Mouse (Mus musculus) liver, adult 2 months (tissue): ENCODE data around the gene Sema4c. TPM values are rescaled to one million over a fixed set of nuclear protein-coding genes. Genes with fewer than 3 reads are reported as not detected.

Source experiments
- DNase-seq: peaks from one replicate; pipeline ENCODE4 v3.0.0-alpha.2; 2011; ENCODE audit warnings: low read depth, low spot score; ENCODE audit errors: extremely low read depth
- H3K27ac ChIP-seq: fragments of 200-500 bp; replicated peaks from 2 replicates; pipeline ENCODE4 v1.5.1; 2012; ENCODE audit warnings: low read depth, mild to moderate bottlenecking, control low read depth, inconsistent platforms, low read length; ENCODE audit not compliant: insufficient read depth
- H3K27me3 ChIP-seq: fragments of 200-500 bp; 2 replicates; pipeline ENCODE4 v1.6.1; 2012; ENCODE audit warnings: mild to moderate bottlenecking, moderate library complexity, low read length, inconsistent platforms; ENCODE audit not compliant: control insufficient read depth, insufficient read depth
- H3K36me3 ChIP-seq: fragments of 200-500 bp; 2 replicates; pipeline ENCODE4 v1.6.1; 2012; ENCODE audit warnings: low read length, inconsistent platforms; ENCODE audit not compliant: control insufficient read depth, insufficient read depth
- H3K4me1 ChIP-seq: fragments of 200-500 bp; 2 replicates; pipeline ENCODE4 v1.6.1; 2011; ENCODE audit warnings: low read length; ENCODE audit not compliant: control insufficient read depth, insufficient read depth
- H3K4me3 ChIP-seq: fragments of 200-500 bp; 2 replicates; pipeline ENCODE4 v1.5.1; 2011; ENCODE audit warnings: low read depth, mild to moderate bottlenecking, control low read depth, low read length, moderate library complexity; ENCODE audit not compliant: insufficient read depth
- H3K79me2 ChIP-seq: fragments of 200-500 bp; 2 replicates; pipeline ENCODE4 v1.6.1; 2012; ENCODE audit warnings: inconsistent platforms, mild to moderate bottlenecking, low read length, moderate library complexity; ENCODE audit not compliant: control insufficient read depth, insufficient read depth
- H3K9ac ChIP-seq: fragments of 200-500 bp; 2 replicates; pipeline ENCODE4 v1.6.1; 2012; ENCODE audit warnings: low read depth, mild to moderate bottlenecking, control low read depth, inconsistent platforms, low read length
- CTCF ChIP-seq: fragments of 200-500 bp; IDR thresholded peaks from 2 replicates; pipeline ENCODE4 v1.5.1; 2011; ENCODE audit warnings: low read depth, low read length, control low read depth
- POLR2A ChIP-seq: fragments of 200-500 bp; IDR thresholded peaks from 2 replicates; pipeline ENCODE4 v1.6.1; 2011; ENCODE audit warnings: low read length, control low read depth; ENCODE audit not compliant: insufficient read depth; ENCODE audit errors: extremely low read depth
- WGBS: fragments of 180-500 bp; shearing (Covaris S2); methylation state at CpG from one replicate; pipeline ENCODE4 v1.1.7; 2018; 5-methylcytosine and 5-hydroxymethylcytosine counted together
- polyA plus RNA-seq: library from polyadenylated mRNA; depleted of rRNA; stranded (reverse); fragments of >200 nt; gene quantifications from 2 replicates; pipeline ENCODE4 v1.2.3, GENCODE M21; 2012
- total RNA-seq: library from RNA; depleted of rRNA; stranded (reverse); fragments of >200 nt; gene quantifications from 2 replicates; pipeline ENCODE4 v1.2.3, GENCODE M21; 2014

Sema4c gene
- total and polyA plus RNA-seq, 2 experiments, result 1.5 to 2.4 TPM

GRCm38 (mm10) chr1:36598411-36598810 lies 40.3 kb upstream of the Sema4c start:
- H3K4me3 ChIP-seq, result no peak overlapping the region
- H3K9ac ChIP-seq, result no peak overlapping the region
- DNase-seq, result no peak
- TF ChIP-seq POLR2A, result no peak
- TF ChIP-seq CTCF, result no peak
- H3K79me2 ChIP-seq, result no peaks in the 10 kb centered on the region
- no peaks in the 10 kb centered on the region for H3K36me3 ChIP-seq
- no peak overlapping the region for H3K27ac ChIP-seq
- H3K4me1 ChIP-seq, result peaks cover 2% of the 10 kb centered on the region; the same call in 1 of the 2 replicates
- WGBS, result 80% methylated on average over 2 of the region's 2 CpGs
- no peaks in the 10 kb centered on the region for H3K27me3 ChIP-seq

DNA sequence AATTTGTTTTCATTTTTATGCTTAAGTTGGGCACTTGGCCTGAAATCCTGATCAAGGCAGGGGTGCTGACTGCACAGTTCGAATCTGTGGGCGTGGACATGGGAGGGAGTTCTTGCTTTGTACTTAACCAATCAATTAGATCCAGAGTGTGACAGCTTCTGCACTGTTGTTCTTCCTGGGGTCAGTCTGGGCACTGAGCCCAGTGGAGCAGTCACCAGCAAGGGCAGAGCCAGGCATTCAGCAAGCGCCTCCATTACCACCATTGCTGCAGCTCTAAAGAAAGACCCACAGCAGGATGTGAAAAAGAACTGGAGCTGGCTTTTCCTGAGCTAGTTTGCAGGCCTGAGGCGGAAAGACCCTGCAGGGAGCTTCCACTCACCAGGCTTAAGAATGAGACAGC lies 38.0 kb upstream of the Sema4c start:
- WGBS, result 32% methylated on average over 4 of the region's 4 CpGs
- no peaks in the 10 kb centered on the region for H3K79me2 ChIP-seq
- H3K4me1 ChIP-seq, result peaks cover 2% of the 10 kb centered on the region; the same call in 1 of the 2 replicates
- peak; percentile 39 for DNase-seq
- H3K9ac ChIP-seq, result no peak overlapping the region
- TF ChIP-seq CTCF (no peak), POLR2A (no peak)
- no peaks in the 10 kb centered on the region for H3K27me3 ChIP-seq
- H3K27ac ChIP-seq, result no peak overlapping the region
- H3K4me3 ChIP-seq, result no peak overlapping the region
- H3K36me3 ChIP-seq, result no peaks in the 10 kb centered on the region

GRCm38 (mm10) chr1:36595167-36595931 lies 37.2 kb upstream of the Sema4c start:
- Histone ChIP-seq H3K4me1 (peaks cover 2% of the 10 kb centered on the region; the same call in 1 of the 2 replicates), H3K79me2 (no peaks in the 10 kb centered on the region), H3K36me3 (no peaks in the 10 kb centered on the region), H3K27ac (no peak overlapping the region), H3K27me3 (no peaks in the 10 kb centered on the region), H3K9ac (no peak overlapping the region), H3K4me3 (no peak overlapping the region)
- DNase-seq, result no peak
- TF ChIP-seq CTCF, result no peak
- TF ChIP-seq POLR2A, result no peak
- 73% methylated on average over 10 of the region's 10 CpGs for WGBS

GRCm38 (mm10) chr1:36593099-36593498 lies 35.0 kb upstream of the Sema4c start:
- no peak overlapping the region for H3K27ac ChIP-seq
- DNase-seq, result no peak
- no peaks in the 10 kb centered on the region for H3K27me3 ChIP-seq
- H3K36me3 ChIP-seq, result no peaks in the 10 kb centered on the region
- 43% methylated on average over 1 of the region's 1 CpGs for WGBS
- TF ChIP-seq CTCF, result no peak
- no peak for TF ChIP-seq POLR2A
- H3K79me2 ChIP-seq, result no peaks in the 10 kb centered on the region
- no peak overlapping the region for H3K9ac ChIP-seq
- peaks cover 2% of the 10 kb centered on the region; the same call in 1 of the 2 replicates for H3K4me1 ChIP-seq
- no peak overlapping the region for H3K4me3 ChIP-seq

GRCm38 (mm10) chr1:36591408-36591807 lies 33.3 kb upstream of the Sema4c start:
- H3K9ac ChIP-seq, result no peak overlapping the region
- WGBS, result 86% methylated on average over 2 of the region's 2 CpGs

DNA sequence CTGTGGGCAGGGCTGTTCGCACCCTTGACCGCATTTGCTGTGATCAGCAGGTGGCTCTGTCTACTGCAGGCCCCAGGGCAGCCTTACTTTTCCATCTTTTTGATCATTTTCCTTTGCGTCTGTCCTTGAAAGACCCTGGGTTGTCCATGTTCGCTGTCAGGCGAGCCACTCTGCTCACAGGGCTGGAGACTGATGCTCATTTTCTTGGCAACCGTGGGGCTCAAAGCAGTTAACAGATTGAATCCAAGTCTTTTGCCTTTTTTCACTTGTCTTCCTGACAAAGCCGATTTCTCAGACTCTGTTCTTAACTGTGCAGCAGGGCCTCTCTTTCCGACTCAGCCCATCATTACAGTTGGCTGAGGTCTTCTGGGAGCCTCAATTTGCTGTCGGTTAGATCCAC lies 32.5 kb upstream of the Sema4c start:
- Histone ChIP-seq H3K27ac (no peak overlapping the region), H3K4me1 (no peaks in the 10 kb centered on the region), H3K27me3 (no peaks in the 10 kb centered on the region), H3K9ac (no peak overlapping the region), H3K36me3 (no peaks in the 10 kb centered on the region), H3K4me3 (no peak overlapping the region), H3K79me2 (no peaks in the 10 kb centered on the region)
- TF ChIP-seq POLR2A, result no peak
- TF ChIP-seq CTCF, result no peak
- 90% methylated on average over 9 of the region's 9 CpGs for WGBS
- no peak for DNase-seq

More at GRCm38 (mm10) chr1:36591408-36591807, 33.3 kb upstream of the Sema4c start:
- H3K36me3 ChIP-seq, result no peaks in the 10 kb centered on the region
- no peak for TF ChIP-seq POLR2A
- no peak for TF ChIP-seq CTCF
- H3K79me2 ChIP-seq, result no peaks in the 10 kb centered on the region
- H3K27ac ChIP-seq, result no peak overlapping the region
- no peaks in the 10 kb centered on the region for H3K27me3 ChIP-seq
- H3K4me3 ChIP-seq, result no peak overlapping the region
- DNase-seq, result no peak
- peaks cover 2% of the 10 kb centered on the region; the same call in 1 of the 2 replicates for H3K4me1 ChIP-seq
